Mouse (Mus musculus) hindbrain, postnatal 0 days (tissue): Measurements from ENCODE around the gene Ikzf4. TPM values are rescaled to one million over a fixed set of nuclear protein-coding genes. Genes with fewer than 3 reads are reported as not detected.
A peak's percentile ranks its signal among the peaks of the same experiment; 100 is the strongest.

ENCODE experiments used
- ATAC-seq: fragments of 200-750 bp; cut with Nextera tagmentation; 2 replicates; pipeline ENCODE4 v1.8.0; 2017; ENCODE audit warnings: mild to moderate bottlenecking, moderate TSS enrichment, moderate library complexity
- DNase-seq: peaks from one replicate; pipeline ENCODE4 v3.0.0-alpha.2; 2015; ENCODE audit warnings: low spot score
- H3K27ac ChIP-seq: fragments of 300-500 bp; sonication (generic); 2 replicates; pipeline ENCODE4 v1.5.1; 2014; ENCODE audit warnings: mild to moderate bottlenecking
- H3K27me3 ChIP-seq: fragments of 300-500 bp; sonication (generic); 2 replicates; pipeline ENCODE4 v1.6.1; 2014; ENCODE audit warnings: low read length, mixed read lengths; ENCODE audit not compliant: insufficient read depth
- H3K36me3 ChIP-seq: fragments of 300-500 bp; sonication (generic); 2 replicates; pipeline ENCODE4 v1.6.1; 2014; ENCODE audit warnings: low read length, mixed read lengths; ENCODE audit not compliant: insufficient read depth
- H3K4me1 ChIP-seq: fragments of 300-500 bp; sonication (generic); 2 replicates; pipeline ENCODE4 v1.6.1; 2014; ENCODE audit warnings: antibody characterized with exemption, low read length, mixed read lengths; ENCODE audit not compliant: insufficient read depth
- H3K4me2 ChIP-seq: fragments of 300-500 bp; sonication (generic); 2 replicates; pipeline ENCODE4 v1.6.1; 2014; ENCODE audit warnings: low read depth, mild to moderate bottlenecking, low read length, moderate library complexity, mixed read lengths
- H3K4me3 ChIP-seq: fragments of 300-500 bp; sonication (generic); 2 replicates; pipeline ENCODE4 v1.5.1; 2014; ENCODE audit warnings: low read length
- H3K9ac ChIP-seq: fragments of 300-500 bp; sonication (generic); replicated peaks from 2 replicates; pipeline ENCODE4 v1.6.1; 2014; ENCODE audit warnings: mild to moderate bottlenecking, low read length, moderate library complexity, mixed read lengths
- H3K9me3 ChIP-seq: fragments of 300-500 bp; sonication (generic); 2 replicates; pipeline ENCODE4 v1.6.1; 2016; ENCODE audit warnings: low read length, mixed read lengths
- CTCF ChIP-seq: IDR thresholded peaks from 2 replicates; pipeline ENCODE4 v1.5.1; 2016; ENCODE audit warnings: antibody characterized with exemption, control low read depth, low read depth
- WGBS: fragments of 180-500 bp; shearing (Covaris S2); extraction: QIAGEN DNeasy Blood & Tissue Kit; methylation state at CpG from one replicate; pipeline ENCODE4 v1.1.7; 2014; 5-methylcytosine and 5-hydroxymethylcytosine counted together
- polyA plus RNA-seq: library from polyadenylated mRNA; unstranded; fragments of >200 nt; fragmentation: Nextera tagmentation; extraction: Ambion mirVana; gene quantifications from 2 replicates; pipeline ENCODE4 v1.2.1, GENCODE M21; 2015
- total RNA-seq: library from RNA; depleted of rRNA; stranded (reverse); fragments of >200 nt; gene quantifications from 2 replicates; pipeline ENCODE4 v1.2.3, GENCODE M21; 2014

Ikzf4 gene
- total and polyA plus RNA-seq, 2 experiments from 2014 or later: 9.8 to 11.0 TPM

DNA sequence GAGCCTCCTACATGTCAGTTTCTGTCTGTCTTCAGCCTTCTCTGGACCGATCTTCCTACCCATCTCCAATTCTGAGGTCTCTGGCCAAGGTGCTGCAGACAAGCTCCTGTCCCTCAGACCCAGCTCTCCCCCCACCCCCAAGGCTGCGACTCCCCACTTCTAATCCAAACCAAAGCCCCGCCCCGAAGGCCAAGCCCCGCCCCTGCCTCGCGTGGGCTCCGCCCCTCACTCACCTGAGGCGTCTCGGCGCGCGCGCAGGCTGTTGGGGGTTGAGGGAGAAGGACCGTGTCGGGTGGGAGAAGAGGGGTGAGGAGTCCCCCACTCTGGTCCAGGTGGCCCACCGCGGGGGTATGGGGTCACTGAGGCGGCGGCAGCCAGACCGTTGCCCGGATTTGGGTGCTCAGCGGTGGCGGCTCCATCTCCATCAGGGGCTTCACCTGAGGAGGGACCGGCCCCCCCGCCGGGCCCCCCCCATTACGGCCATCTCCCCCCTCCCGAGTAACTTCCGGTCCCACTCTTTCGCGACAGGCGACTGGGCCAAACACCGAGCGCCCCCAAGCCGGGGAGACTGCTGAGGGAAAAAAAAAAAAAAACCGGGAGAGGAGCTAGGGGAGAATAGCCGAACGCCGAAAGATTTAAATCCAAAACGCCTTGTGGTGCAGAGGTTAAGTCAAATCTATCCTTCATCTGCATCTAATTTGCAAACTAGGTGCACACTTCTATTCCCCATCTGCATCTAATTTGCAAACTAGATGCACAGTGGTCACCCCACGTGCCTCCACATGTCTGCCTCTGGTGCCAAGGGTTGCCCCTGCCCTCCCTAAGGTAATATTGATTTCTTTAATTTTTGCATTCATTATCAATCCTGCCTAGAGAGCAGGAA, 23.2 kb upstream of the Ikzf4 start:
- Histone ChIP-seq H3K36me3 (peaks cover 11% of the 10 kb centered on the region; the same call in 1 of the 2 replicates), H3K4me3 (peak overlapping the region; percentile 76), H3K4me1 (no peaks in the 10 kb centered on the region; the same call in 1 of the 2 replicates), H3K9ac (peak overlapping the region; percentile 78), H3K27me3 (no peaks in the 10 kb centered on the region), H3K27ac (peak overlapping the region; percentile 81), H3K4me2 (peak overlapping the region; percentile 83), H3K9me3 (no peaks in the 10 kb centered on the region)
- DNase-seq (peak; percentile 77), ATAC-seq (peak; percentile 80)
- WGBS: under 1% methylated on average over 40 of the region's 42 CpGs
- no peak for TF ChIP-seq CTCF

GRCm38 (mm10) chr10:128665806-128666205, 20.0 kb upstream of the Ikzf4 start:
- ATAC-seq (no peak), DNase-seq (no peak)
- Histone ChIP-seq H3K4me2 (no peak overlapping the region), H3K4me1 (no peaks in the 10 kb centered on the region), H3K36me3 (peaks cover under 1% of the 10 kb centered on the region; the same call in 1 of the 2 replicates), H3K9me3 (no peaks in the 10 kb centered on the region), H3K4me3 (no peak overlapping the region), H3K27me3 (no peaks in the 10 kb centered on the region), H3K27ac (no peak overlapping the region), H3K9ac (no peak overlapping the region)
- TF ChIP-seq CTCF: no peak
- 95% methylated on average over 2 of the region's 2 CpGs for WGBS

- Histone ChIP-seq H3K9me3 (no peaks in the 10 kb centered on the region), H3K4me3 (no peak overlapping the region), H3K9ac (no peak overlapping the region), H3K27ac (no peak overlapping the region), H3K27me3 (no peaks in the 10 kb centered on the region), H3K4me2 (no peak overlapping the region), H3K36me3 (no peaks in the 10 kb centered on the region), H3K4me1 (no peaks in the 10 kb centered on the region)
- no peak for TF ChIP-seq CTCF
- DNase-seq (no peak), ATAC-seq (no peak)
- WGBS: 87% methylated on average over 3 of the region's 3 CpGs
These were observed 19.5 kb upstream of the Ikzf4 start for GRCm38 (mm10) chr10:128665307-128665706.

DNA sequence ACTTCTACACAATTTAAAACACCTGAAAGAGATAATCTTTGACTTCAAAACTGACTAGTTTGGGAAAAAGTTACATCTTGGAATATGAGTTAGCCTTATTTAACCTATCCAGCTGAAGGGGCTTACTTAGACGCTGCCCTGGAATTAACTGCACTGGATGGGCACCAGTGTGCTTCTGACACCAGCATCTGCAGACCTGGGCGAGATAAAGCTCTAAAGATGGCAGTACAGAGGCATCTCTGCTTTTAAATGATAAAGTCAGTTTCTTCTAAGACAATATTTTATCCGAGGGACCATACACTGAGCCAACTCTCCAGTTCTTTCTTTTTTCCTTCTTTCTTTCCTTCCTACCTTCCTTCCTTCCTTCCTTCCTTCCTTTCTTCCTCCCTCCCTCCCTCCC, 19.0 kb upstream of the Ikzf4 start:
- H3K4me3 ChIP-seq: no peak overlapping the region
- H3K36me3 ChIP-seq: no peaks in the 10 kb centered on the region
- ATAC-seq (no peak), DNase-seq (no peak)
- no peaks in the 10 kb centered on the region for H3K4me1 ChIP-seq
- no peaks in the 10 kb centered on the region for H3K9me3 ChIP-seq
- no peaks in the 10 kb centered on the region for H3K27me3 ChIP-seq
- no peak for TF ChIP-seq CTCF
- WGBS: 76% methylated on average over 3 of the region's 3 CpGs
- no peak overlapping the region for H3K27ac ChIP-seq
- H3K4me2 ChIP-seq: no peak overlapping the region
- H3K9ac ChIP-seq: no peak overlapping the region

GRCm38 (mm10) chr10:128663441-128664220, 17.8 kb upstream of the Ikzf4 start:
- Histone ChIP-seq H3K4me1 (no peaks in the 10 kb centered on the region), H3K4me2 (no peak overlapping the region), H3K9me3 (no peaks in the 10 kb centered on the region), H3K27me3 (no peaks in the 10 kb centered on the region), H3K9ac (no peak overlapping the region), H3K4me3 (no peak overlapping the region), H3K27ac (no peak overlapping the region), H3K36me3 (no peaks in the 10 kb centered on the region)
- DNase-seq: no peak
- no peak for TF ChIP-seq CTCF
- ATAC-seq: no peak
- WGBS: 63% methylated on average over 5 of the region's 5 CpGs

GRCm38 (mm10) chr10:128662465-128662864, 16.7 kb upstream of the Ikzf4 start:
- no peaks in the 10 kb centered on the region for H3K9me3 ChIP-seq

More at GRCm38 (mm10) chr10:128662465-128662864, 16.7 kb upstream of the Ikzf4 start:
- Histone ChIP-seq H3K4me2 (no peak overlapping the region), H3K27me3 (no peaks in the 10 kb centered on the region), H3K4me1 (no peaks in the 10 kb centered on the region), H3K27ac (no peak overlapping the region), H3K9ac (no peak overlapping the region), H3K36me3 (no peaks in the 10 kb centered on the region), H3K4me3 (no peak overlapping the region)
- TF ChIP-seq CTCF: no peak
- no peak for DNase-seq
- no peak for ATAC-seq
